ENCODE assay signal across 9 mouse cellular contexts in the genomic region with DNA sequence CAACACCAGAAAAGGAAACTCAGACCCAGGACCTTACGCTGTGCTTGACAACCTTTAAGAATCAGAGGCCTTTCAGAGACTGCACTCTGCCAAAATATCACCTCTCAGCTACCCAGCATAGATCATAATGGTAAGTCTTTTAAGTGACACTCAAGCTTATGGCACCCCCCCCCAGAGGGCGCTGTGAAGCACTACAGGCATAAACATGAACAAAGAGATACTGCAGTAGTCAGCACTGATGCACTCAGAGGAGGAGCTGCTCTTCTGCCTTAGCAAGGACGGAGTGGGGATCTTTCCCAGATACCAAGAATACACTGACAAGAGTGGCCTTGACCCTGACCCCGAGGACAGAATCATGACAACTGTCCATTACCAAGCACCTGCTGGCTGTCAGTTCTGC. TPM values are rescaled to one million over a fixed set of nuclear protein-coding genes. Genes with fewer than 3 reads are reported as not detected.
DNase-seq lines count a peak whose midpoint lies in the region; ATAC-seq and TF ChIP-seq lines count a peak whose summit lies in the region.
"Had no signal": no experiment of that assay in that cellular context is flagged by ENCODE, and none has a peak within 500 bp of the region (broad histone marks: within the 10 kb centered on the region; RNA-seq: fewer than 3 reads in every experiment).

No protein-coding gene starts in this region.

- peaks cover 41% of the 10 kb centered on the region for H3K79me2 ChIP-seq in liver, adult 2 months (ENCODE audit: control insufficient read depth, insufficient read depth, low read length)

- H3K27ac ChIP-seq in forebrain, embryonic 14.5 days (ENCODE audit: low read depth, low read length), result no peak overlapping the region
- H3K27ac ChIP-seq in forebrain, embryonic 12.5 days, result no peak overlapping the region
- H3K27ac ChIP-seq in liver, adult 2 months (replicated peaks; ENCODE audit: insufficient read depth, low read depth, low read length), result no peak overlapping the region
- H3K27ac ChIP-seq in midbrain, embryonic 16.5 days (ENCODE audit: low read length), result no peak overlapping the region
- H3K27ac ChIP-seq: midbrain, embryonic 12.5 days had no signal

- peaks cover 9% of the 10 kb centered on the region for H3K4me1 ChIP-seq in forebrain, embryonic 14.5 days (ENCODE audit: control insufficient read depth, insufficient read depth, low read length)
- peaks cover 10% of the 10 kb centered on the region; the same call in 1 of the 2 replicates for H3K4me1 ChIP-seq in forebrain, embryonic 12.5 days
- H3K4me1 ChIP-seq in liver, adult 2 months (ENCODE audit: control insufficient read depth, insufficient read depth, low read length), result peaks cover 36% of the 10 kb centered on the region
- H3K4me1 ChIP-seq in midbrain, embryonic 16.5 days (ENCODE audit: control insufficient read depth, insufficient read depth, low read length), result 0 out of 2 replicates have a peak, but pooled peaks cover 6% of the 10 kb centered on the region

- no peak overlapping the region for H3K4me2 ChIP-seq in forebrain, embryonic 14.5 days (ENCODE audit: low read length)
- H3K4me2 ChIP-seq in forebrain, embryonic 12.5 days, result no peak overlapping the region
- H3K4me2 ChIP-seq in midbrain, embryonic 16.5 days (ENCODE audit: low read length), result no peak overlapping the region
- H3K4me2 ChIP-seq: midbrain, embryonic 12.5 days had no signal

- TF ChIP-seq POLR2A in liver, adult 2 months (IDR thresholded peaks at IDR 0.05; ENCODE audit: extremely low read depth, insufficient read depth, low read length), result no peak

- H3K27me3 ChIP-seq in forebrain, embryonic 14.5 days (replicated peaks; ENCODE audit: control insufficient read depth, insufficient read depth, low read length), result no peaks in the 10 kb centered on the region
- H3K27me3 ChIP-seq in forebrain, embryonic 12.5 days, result no peaks in the 10 kb centered on the region
- H3K27me3 ChIP-seq in liver, adult 2 months (ENCODE audit: control insufficient read depth, insufficient read depth, low read length), result no peaks in the 10 kb centered on the region
- H3K27me3 ChIP-seq in midbrain, embryonic 16.5 days (ENCODE audit: control insufficient read depth, insufficient read depth, low read depth, low read length), result no peaks in the 10 kb centered on the region
- H3K27me3 ChIP-seq: midbrain, embryonic 12.5 days had no signal

- DNase-seq in forebrain, embryonic 14.5 days (ENCODE audit: low spot score), result peak; percentile 13
- peak; percentile 69 for DNase-seq in testis, postnatal 10 days (ENCODE audit: low spot score)
- no peak for DNase-seq in testis, postnatal 14 days (ENCODE audit: low spot score)
- DNase-seq in gastrocnemius, adult 8-10 months (ENCODE audit: low spot score in 2 of 2), result peak; percentile 14 to 23
- DNase-seq in liver, adult 2 months (ENCODE audit: extremely low read depth, low read depth, low spot score), result no peak
- peak; percentile 46 to 80 for DNase-seq in spleen, postnatal 10 days (ENCODE audit: low spot score in 2 of 2)

- H3K4me3 ChIP-seq in forebrain, embryonic 14.5 days (ENCODE audit: low read depth, low read length), result no peak overlapping the region
- no peak overlapping the region for H3K4me3 ChIP-seq in forebrain, embryonic 12.5 days (replicated peaks)
- H3K4me3 ChIP-seq in liver, adult 2 months (ENCODE audit: insufficient read depth, low read depth, low read length), result no peak overlapping the region
- H3K4me3 ChIP-seq in midbrain, embryonic 16.5 days (ENCODE audit: low read depth, low read length), result no peak overlapping the region
- H3K4me3 ChIP-seq: midbrain, embryonic 12.5 days had no signal

- H3K9ac ChIP-seq in forebrain, embryonic 14.5 days (ENCODE audit: low read length), result no peak overlapping the region
- H3K9ac ChIP-seq in forebrain, embryonic 12.5 days, result no peak overlapping the region
- no peak overlapping the region for H3K9ac ChIP-seq in liver, adult 2 months (ENCODE audit: low read depth, low read length)
- H3K9ac ChIP-seq in midbrain, embryonic 16.5 days (ENCODE audit: low read depth, low read length), result no peak overlapping the region
- H3K9ac ChIP-seq: midbrain, embryonic 12.5 days had no signal

- H3K9me3 ChIP-seq in forebrain, embryonic 14.5 days (replicated peaks; ENCODE audit: control insufficient read depth, low read length), result no peaks in the 10 kb centered on the region
- no peaks in the 10 kb centered on the region for H3K9me3 ChIP-seq in forebrain, embryonic 12.5 days
- H3K9me3 ChIP-seq in midbrain, embryonic 16.5 days (replicated peaks; ENCODE audit: control insufficient read depth, low read length, poor library complexity, severe bottlenecking), result no peaks in the 10 kb centered on the region
- H3K9me3 ChIP-seq: midbrain, embryonic 12.5 days had no signal

- WGBS in forebrain, embryonic 14.5 days, result 74% methylated on average over 4 of the region's 4 CpGs
- 73% methylated on average over 4 of the region's 4 CpGs for WGBS in forebrain, embryonic 12.5 days
- 46% methylated on average over 4 of the region's 4 CpGs for WGBS in liver, adult 2 months
- 74% methylated on average over 4 of the region's 4 CpGs for WGBS in midbrain, embryonic 16.5 days

- ATAC-seq in forebrain, embryonic 14.5 days, result no peak
- ATAC-seq in forebrain, embryonic 12.5 days (ENCODE audit: low FRiP score), result no peak
- no peak for ATAC-seq in midbrain, embryonic 16.5 days

- TF ChIP-seq CTCF in liver, adult 2 months (IDR thresholded peaks at IDR 0.05; ENCODE audit: low read depth, low read length), result peak; percentile 43; the same call in 1 of the 2 replicates

- H3K36me3 ChIP-seq in forebrain, embryonic 14.5 days (ENCODE audit: control insufficient read depth, insufficient read depth, low read length), result no peaks in the 10 kb centered on the region
- H3K36me3 ChIP-seq in forebrain, embryonic 12.5 days (replicated peaks), result no peaks in the 10 kb centered on the region
- no peaks in the 10 kb centered on the region for H3K36me3 ChIP-seq in liver, adult 2 months (ENCODE audit: control insufficient read depth, insufficient read depth, low read length)
- H3K36me3 ChIP-seq in midbrain, embryonic 16.5 days (ENCODE audit: control insufficient read depth, insufficient read depth, low read length), result no peaks in the 10 kb centered on the region

RNA-seq across cellular contexts. Expression of a gene that starts 23.8 kb away (rescaled TPM):
- 25.8 and 26.9 TPM in 2 replicates for polyA plus RNA-seq in forebrain, embryonic 14.5 days (2014; fragmentation: Nextera tagmentation; extraction: Ambion mirVana)
- polyA plus RNA-seq in forebrain, embryonic 12.5 days (2016; fragmentation: Nextera tagmentation; extraction: Ambion mirVana), result 27.4 and 28.3 TPM in 2 replicates
- 10 to 100 TPM; 32.3 to 37.5 (median 33.5) TPM for total RNA-seq in gastrocnemius, adult 8-10 months (2022)
- 19.2 and 21.3 TPM in 2 replicates for total RNA-seq in liver, adult 2 months (2014; rRNA removed)
- 8.2 and 11.4 TPM in 2 replicates for polyA plus RNA-seq in liver, adult 2 months (2012; rRNA removed)
- polyA plus RNA-seq in midbrain, embryonic 16.5 days (2015; fragmentation: Nextera tagmentation; extraction: Ambion mirVana), result 18.1 and 18.9 TPM in 2 replicates

Comparison
In these comparisons a context has a peak if more than half of its experiments do, and no peak if none do; other contexts are left out.
1. DNase-seq: peak in forebrain, embryonic 14.5 days (single experiment), testis, postnatal 10 days (single experiment), gastrocnemius, adult 8-10 months (2 of 2) and spleen, postnatal 10 days (2 of 2); none in testis, postnatal 14 days (single experiment) and liver, adult 2 months (single experiment).